Mouse (Mus musculus) cerebellum, postnatal 14 days (tissue): Measurements from ENCODE around the gene Glis3.

Source experiments
- DNase-seq, 2 experiments: peaks; one replicate each; pipeline ENCODE4 v3.0.0; 2021; ENCODE audit warnings: mixed read lengths in 2 of 2

The Glis3 gene

DNA sequence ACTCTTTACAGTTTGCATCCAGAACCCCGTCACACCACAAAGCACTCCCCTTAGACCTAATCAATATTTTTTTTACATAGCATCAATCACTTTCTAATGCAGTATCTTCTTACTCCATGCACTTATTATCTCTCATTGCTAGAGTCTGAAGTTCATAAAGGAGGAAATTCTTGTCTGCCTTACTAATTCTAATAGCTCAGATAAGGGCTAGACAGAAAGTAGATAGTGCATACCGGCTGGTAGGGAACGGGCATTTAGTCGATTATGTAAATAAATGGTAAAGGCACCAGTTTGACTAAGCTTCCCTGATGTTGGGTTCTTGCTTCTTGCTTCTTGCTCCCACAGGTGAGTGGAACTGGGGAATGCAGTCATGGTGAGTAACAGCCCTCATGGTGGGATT, 468.2 kb downstream of the Glis3 start:
- DNase-seq = no peak
